Mouse (Mus musculus) G1E-ER4 (cell line): ENCODE results near the gene Hoxc11. TPM values are rescaled to one million over a fixed set of nuclear protein-coding genes. Genes with fewer than 3 reads are reported as not detected.

ENCODE experiments used
- GATA1 ChIP-seq: IDR thresholded peaks from one replicate; pipeline ENCODE4 v1.8.0; 2012; ENCODE audit warnings: low read length, inconsistent platforms
- polyA plus RNA-seq: library from polyadenylated mRNA; stranded (reverse); fragments of >175 nt; gene quantifications from 2 replicates; pipeline ENCODE4 v1.2.3, GENCODE M21; 2012

Gene Hoxc11
- polyA plus RNA-seq, 1 experiment, result not detected

- TF ChIP-seq GATA1, result no peak
Observed at GRCm38 (mm10) chr15:102983716-102984115, 29.5 kb downstream of the Hoxc11 start.

- no peak for TF ChIP-seq GATA1
Observed at GRCm38 (mm10) chr15:102984521-102984920, 30.3 kb downstream of the Hoxc11 start.

GRCm38 (mm10) chr15:102984925-102985324 is 30.7 kb downstream of the Hoxc11 start:
- no peak for TF ChIP-seq GATA1

GRCm38 (mm10) chr15:102987124-102987833 is 33.1 kb downstream of the Hoxc11 start:
- TF ChIP-seq GATA1, result no peak

GRCm38 (mm10) chr15:102988078-102988477 is 33.9 kb downstream of the Hoxc11 start:
- no peak for TF ChIP-seq GATA1

GRCm38 (mm10) chr15:102990461-102991397 is 36.5 kb downstream of the Hoxc11 start, which contains the start of gene Hoxc8:
Hoxc8 (plus strand) TSS chr15:102990607.
- no peak for TF ChIP-seq GATA1

- TF ChIP-seq GATA1, result no peak
Observed at GRCm38 (mm10) chr15:102991782-102992181, 37.6 kb downstream of the Hoxc11 start.

- no peak for TF ChIP-seq GATA1
Observed at GRCm38 (mm10) chr15:102992206-102992605, 38.0 kb downstream of the Hoxc11 start.

- no peak for TF ChIP-seq GATA1
Observed at GRCm38 (mm10) chr15:102992863-102993262, 38.6 kb downstream of the Hoxc11 start.

GRCm38 (mm10) chr15:102996548-102996947 is 42.3 kb downstream of the Hoxc11 start:
- TF ChIP-seq GATA1, result no peak

GRCm38 (mm10) chr15:102997431-102997830 is 43.2 kb downstream of the Hoxc11 start:
- no peak for TF ChIP-seq GATA1

GRCm38 (mm10) chr15:102997939-102998355 is 43.7 kb downstream of the Hoxc11 start, which contains the start of gene Hoxc6:
Hoxc6 (plus strand) TSS chr15:102998257.
- no peak for TF ChIP-seq GATA1

GRCm38 (mm10) chr15:102998608-102999182 is 44.5 kb downstream of the Hoxc11 start:
- no peak for TF ChIP-seq GATA1

- no peak for TF ChIP-seq GATA1
Observed at GRCm38 (mm10) chr15:102999183-102999831, 45.1 kb downstream of the Hoxc11 start.

GRCm38 (mm10) chr15:102999955-103000354 is 45.7 kb downstream of the Hoxc11 start:
- TF ChIP-seq GATA1, result no peak

- no peak for TF ChIP-seq GATA1
Observed at GRCm38 (mm10) chr15:103000501-103000901, 46.3 kb downstream of the Hoxc11 start.
